Mouse (Mus musculus): ENCODE measurements around the gene Pappa2. TPM values are rescaled to one million over a fixed set of nuclear protein-coding genes. Genes with fewer than 3 reads are reported as not detected.

Gene Pappa2
- 0.01 and 0.08 TPM in 2 replicates for polyA plus RNA-seq (2015; fragmentation: Nextera tagmentation; extraction: Ambion mirVana)

- H3K4me1 ChIP-seq (replicated peaks), result no peaks in the 10 kb centered on the region
- ATAC-seq (ENCODE audit: insufficient read depth), result no peak
- H3K9ac ChIP-seq, result no peak within 1 kb of the TSS
- no peaks in the 10 kb centered on the region for H3K27me3 ChIP-seq
- no peak within 1 kb of the TSS for H3K27ac ChIP-seq (replicated peaks)
- no peak within 1 kb of the TSS for H3K4me2 ChIP-seq
- H3K4me3 ChIP-seq (replicated peaks), result no peak within 1 kb of the TSS
- no peaks in the 10 kb centered on the region for H3K9me3 ChIP-seq (replicated peaks)
- H3K36me3 ChIP-seq (replicated peaks), result no peaks in the 10 kb centered on the region
- 16% methylated on average over 1 of the region's 1 CpGs for WGBS (ENCODE audit: insufficient replicate concordance)
These were observed at the start of gene Pappa2 for GRCm38 (mm10) chr1:158980390-158980789. Gene Pappa2 (minus strand): TSS chr1:158980490.

DNA sequence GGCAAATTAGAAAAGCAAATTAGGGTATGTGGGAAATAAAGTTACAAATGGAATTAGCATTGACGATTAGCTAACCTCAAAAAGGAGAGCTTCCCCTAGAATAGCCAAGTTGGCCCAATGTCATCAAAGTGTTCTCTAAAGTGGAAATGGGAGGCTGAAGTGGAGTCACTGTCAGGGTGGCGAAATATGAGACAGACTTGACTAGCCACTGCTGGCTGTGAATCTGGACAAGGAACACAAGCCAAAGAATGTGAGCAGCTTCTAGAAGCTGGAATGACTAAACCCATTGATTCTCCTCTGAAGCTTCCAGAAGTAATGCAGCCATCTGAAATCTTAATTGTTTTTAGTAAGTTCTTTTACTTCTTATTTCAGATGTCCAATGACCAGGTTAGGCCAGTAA, 48.8 kb upstream of the Pappa2 start:
- Histone ChIP-seq H3K9me3 (replicated peaks) (no peaks in the 10 kb centered on the region), H3K4me2 (no peak overlapping the region), H3K9ac (no peak overlapping the region), H3K4me1 (replicated peaks) (no peaks in the 10 kb centered on the region), H3K27ac (replicated peaks) (no peak overlapping the region), H3K36me3 (replicated peaks) (no peaks in the 10 kb centered on the region), H3K4me3 (replicated peaks) (no peak overlapping the region), H3K27me3 (no peaks in the 10 kb centered on the region)
- WGBS (ENCODE audit: insufficient replicate concordance), result 56% methylated on average over 2 of the region's 2 CpGs
- no peak for ATAC-seq (ENCODE audit: insufficient read depth)

DNA sequence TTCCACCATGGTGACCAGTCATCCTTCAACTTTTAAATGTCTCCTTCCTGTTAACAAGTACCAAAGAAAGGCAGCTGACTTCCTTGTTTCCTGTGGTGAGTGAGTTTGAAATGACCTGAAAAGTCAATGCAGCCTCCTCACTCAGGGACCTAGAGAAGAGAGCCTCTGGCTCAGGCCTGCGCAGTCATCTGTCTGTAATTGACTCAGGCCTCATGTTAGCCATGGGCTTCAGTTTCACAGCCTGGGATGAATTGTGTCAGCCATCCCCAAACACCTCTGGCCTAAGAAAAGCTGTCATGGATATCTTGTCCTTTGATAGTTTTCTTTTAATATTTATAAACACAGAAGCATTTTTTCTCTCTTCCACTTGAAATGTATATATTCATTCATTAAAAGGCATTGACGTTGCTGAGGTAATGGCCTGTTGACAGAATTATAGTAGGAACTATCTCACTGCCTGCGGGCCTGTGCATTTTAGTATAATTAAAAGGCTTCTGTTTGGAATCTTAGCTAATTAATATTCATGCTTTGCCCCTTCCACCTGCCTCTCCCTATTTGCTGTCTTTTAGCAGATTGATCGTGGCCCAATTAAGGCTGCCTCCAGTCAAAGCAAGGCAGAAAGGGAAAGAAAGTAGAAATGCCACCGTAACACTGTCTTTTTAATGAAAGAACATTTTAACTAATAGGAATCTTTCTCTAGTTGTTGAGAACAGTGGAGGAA, 34.8 kb upstream of the Pappa2 start:
- H3K27me3 ChIP-seq, result no peaks in the 10 kb centered on the region
- H3K4me1 ChIP-seq (replicated peaks), result no peaks in the 10 kb centered on the region
- no peak overlapping the region for H3K27ac ChIP-seq (replicated peaks)
- ATAC-seq (ENCODE audit: insufficient read depth), result no peak
- no peak overlapping the region for H3K4me2 ChIP-seq
- 59% methylated on average over 5 of the region's 5 CpGs for whole genome bisulfite sequencing (ENCODE audit: insufficient replicate concordance)
- H3K4me3 ChIP-seq (replicated peaks), result no peak overlapping the region
- no peaks in the 10 kb centered on the region for H3K36me3 ChIP-seq (replicated peaks)
- no peaks in the 10 kb centered on the region for H3K9me3 ChIP-seq (replicated peaks)
- no peak overlapping the region for H3K9ac ChIP-seq

DNA sequence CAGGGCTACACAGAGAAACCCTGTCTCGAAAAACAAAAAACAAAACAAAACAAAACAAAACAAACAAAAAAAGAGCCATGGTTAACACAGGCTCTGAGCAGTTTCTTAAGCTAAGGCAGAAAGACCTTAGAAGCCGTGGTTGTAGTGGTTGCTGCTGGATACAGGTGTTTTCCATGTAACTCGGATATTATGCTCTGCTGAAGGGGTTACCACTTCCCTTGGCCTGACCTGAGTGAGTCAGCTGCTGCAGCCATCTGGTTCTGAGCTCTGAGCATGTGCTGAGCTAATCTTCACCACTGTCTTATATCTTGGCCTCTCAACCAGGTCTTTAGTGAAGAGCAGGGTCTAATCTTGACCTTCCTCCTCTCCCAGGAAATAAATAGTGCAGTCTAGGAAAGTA, 6.8 kb upstream of the Pappa2 start:
- WGBS (ENCODE audit: insufficient replicate concordance), result 46% methylated on average over 3 of the region's 3 CpGs
- H3K9ac ChIP-seq, result no peak overlapping the region
- no peaks in the 10 kb centered on the region for H3K9me3 ChIP-seq (replicated peaks)
- H3K36me3 ChIP-seq (replicated peaks), result no peaks in the 10 kb centered on the region
- no peaks in the 10 kb centered on the region for H3K27me3 ChIP-seq
- no peak for ATAC-seq (ENCODE audit: insufficient read depth)
- H3K4me1 ChIP-seq (replicated peaks), result no peaks in the 10 kb centered on the region
- H3K4me3 ChIP-seq (replicated peaks), result no peak overlapping the region
- no peak overlapping the region for H3K4me2 ChIP-seq
- no peak overlapping the region for H3K27ac ChIP-seq (replicated peaks)

DNA sequence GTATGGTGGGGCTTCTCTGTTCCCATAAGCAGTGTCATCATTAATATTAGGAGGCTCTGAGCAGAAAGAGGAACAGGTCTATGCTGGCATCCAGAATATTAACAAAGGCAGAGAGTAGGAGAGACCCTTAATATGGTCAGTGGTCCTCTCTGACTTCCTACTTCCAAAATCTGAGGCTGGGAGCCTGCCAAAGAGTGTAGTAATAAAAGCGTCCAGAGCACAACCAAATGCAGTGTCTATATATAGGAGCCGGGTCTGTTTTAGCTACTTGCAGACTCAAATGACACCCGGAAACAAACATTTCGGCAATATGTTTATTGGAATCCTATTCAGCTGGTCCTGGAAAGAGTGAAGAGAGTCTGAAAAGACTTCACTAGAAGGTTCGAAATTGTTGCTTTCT, 17.9 kb downstream of the Pappa2 start:
- no peak for ATAC-seq (ENCODE audit: insufficient read depth)
- no peaks in the 10 kb centered on the region for H3K9me3 ChIP-seq (replicated peaks)
- no peak overlapping the region for H3K27ac ChIP-seq (replicated peaks)
- no peaks in the 10 kb centered on the region for H3K36me3 ChIP-seq (replicated peaks)
- H3K27me3 ChIP-seq, result no peaks in the 10 kb centered on the region
- 49% methylated on average over 5 of the region's 5 CpGs for WGBS (ENCODE audit: insufficient replicate concordance)
- H3K4me3 ChIP-seq (replicated peaks), result no peak overlapping the region
- H3K9ac ChIP-seq, result no peak overlapping the region
- H3K4me2 ChIP-seq, result no peak overlapping the region
- H3K4me1 ChIP-seq (replicated peaks), result no peaks in the 10 kb centered on the region

GRCm38 (mm10) chr1:158960984-158961383, 19.3 kb downstream of the Pappa2 start:
- ATAC-seq (ENCODE audit: insufficient read depth), result no peak
- no peak overlapping the region for H3K9ac ChIP-seq
- no peaks in the 10 kb centered on the region for H3K9me3 ChIP-seq (replicated peaks)
- H3K27me3 ChIP-seq, result no peaks in the 10 kb centered on the region
- H3K4me3 ChIP-seq (replicated peaks), result no peak overlapping the region
- no peak overlapping the region for H3K27ac ChIP-seq (replicated peaks)
- H3K4me1 ChIP-seq (replicated peaks), result no peaks in the 10 kb centered on the region
- 35% methylated on average over 4 of the region's 4 CpGs for WGBS (ENCODE audit: insufficient replicate concordance)
- no peaks in the 10 kb centered on the region for H3K36me3 ChIP-seq (replicated peaks)
- H3K4me2 ChIP-seq, result no peak overlapping the region

DNA sequence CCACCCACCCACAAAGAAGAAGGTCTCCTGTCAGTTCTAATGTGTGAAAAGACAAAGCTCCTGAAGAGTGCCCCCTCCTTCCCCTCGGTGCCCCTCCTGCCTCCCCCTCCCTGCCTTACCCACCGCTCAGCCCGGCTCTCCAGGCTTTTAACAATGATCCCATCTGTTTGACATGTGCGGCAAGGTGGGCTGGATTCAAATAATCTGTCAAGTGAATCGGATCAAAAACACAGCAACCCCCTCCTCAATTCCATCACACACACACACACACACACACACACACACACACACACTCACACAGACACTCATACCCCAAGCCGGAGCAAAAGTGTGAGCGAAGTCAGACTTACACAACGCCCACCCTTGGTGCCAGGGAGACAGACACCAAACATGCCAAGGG, 19.7 kb downstream of the Pappa2 start:
- WGBS (ENCODE audit: insufficient replicate concordance), result 36% methylated on average over 8 of the region's 8 CpGs
- H3K9me3 ChIP-seq (replicated peaks), result no peaks in the 10 kb centered on the region
- H3K27me3 ChIP-seq, result no peaks in the 10 kb centered on the region
- no peak for ATAC-seq (ENCODE audit: insufficient read depth)
- no peak overlapping the region for H3K27ac ChIP-seq (replicated peaks)
- H3K36me3 ChIP-seq (replicated peaks), result no peaks in the 10 kb centered on the region
- no peak overlapping the region for H3K4me2 ChIP-seq
- H3K9ac ChIP-seq, result no peak overlapping the region
- no peaks in the 10 kb centered on the region for H3K4me1 ChIP-seq (replicated peaks)
- no peak overlapping the region for H3K4me3 ChIP-seq (replicated peaks)

DNA sequence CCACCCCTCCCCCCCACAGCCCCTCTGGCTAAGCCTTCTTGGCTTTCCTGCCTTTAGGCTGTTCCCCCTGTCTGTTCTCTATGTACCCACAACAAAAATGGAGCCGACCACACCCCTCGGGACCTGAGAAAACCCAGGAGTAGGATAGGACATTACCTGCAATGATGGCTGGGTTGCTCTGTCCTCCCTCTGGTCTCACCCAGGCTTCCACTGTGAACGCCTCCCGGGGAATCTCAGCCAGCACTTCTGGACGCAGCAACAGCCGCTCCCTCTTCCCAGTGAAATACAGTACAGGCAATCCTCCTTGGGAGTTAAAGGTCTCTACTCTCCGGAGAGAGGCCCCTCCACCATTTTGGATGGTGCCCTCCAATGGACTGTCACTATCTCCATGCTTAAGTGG, 23.9 kb downstream of the Pappa2 start:
- H3K9ac ChIP-seq, result no peak overlapping the region
- 73% methylated on average over 7 of the region's 7 CpGs for WGBS (ENCODE audit: insufficient replicate concordance)
- H3K36me3 ChIP-seq (replicated peaks), result no peaks in the 10 kb centered on the region
- no peak overlapping the region for H3K4me2 ChIP-seq
- H3K27ac ChIP-seq (replicated peaks), result no peak overlapping the region
- no peaks in the 10 kb centered on the region for H3K27me3 ChIP-seq
- no peaks in the 10 kb centered on the region for H3K9me3 ChIP-seq (replicated peaks)
- ATAC-seq (ENCODE audit: insufficient read depth), result no peak
- no peaks in the 10 kb centered on the region for H3K4me1 ChIP-seq (replicated peaks)
- H3K4me3 ChIP-seq (replicated peaks), result no peak overlapping the region

GRCm38 (mm10) chr1:158954785-158955184, 25.5 kb downstream of the Pappa2 start:
- Histone ChIP-seq H3K27ac (replicated peaks) (no peak overlapping the region), H3K36me3 (replicated peaks) (no peaks in the 10 kb centered on the region), H3K4me1 (replicated peaks) (no peaks in the 10 kb centered on the region), H3K9ac (no peak overlapping the region), H3K4me3 (replicated peaks) (no peak overlapping the region), H3K4me2 (no peak overlapping the region), H3K9me3 (replicated peaks) (no peaks in the 10 kb centered on the region), H3K27me3 (no peaks in the 10 kb centered on the region)
- no peak for ATAC-seq (ENCODE audit: insufficient read depth)
- WGBS (ENCODE audit: insufficient replicate concordance), result 45% methylated on average over 6 of the region's 6 CpGs

- H3K9me3 ChIP-seq (replicated peaks), result no peaks in the 10 kb centered on the region
- no peaks in the 10 kb centered on the region for H3K27me3 ChIP-seq
- no peak overlapping the region for H3K9ac ChIP-seq
- ATAC-seq (ENCODE audit: insufficient read depth), result no peak
- H3K4me1 ChIP-seq (replicated peaks), result no peaks in the 10 kb centered on the region
- H3K27ac ChIP-seq (replicated peaks), result no peak overlapping the region
- H3K4me3 ChIP-seq (replicated peaks), result no peak overlapping the region
- WGBS (ENCODE audit: insufficient replicate concordance), result 26% methylated on average over 6 of the region's 6 CpGs
- no peaks in the 10 kb centered on the region for H3K36me3 ChIP-seq (replicated peaks)
- H3K4me2 ChIP-seq, result no peak overlapping the region
These were observed 26.6 kb downstream of the Pappa2 start for GRCm38 (mm10) chr1:158953479-158954207.

DNA sequence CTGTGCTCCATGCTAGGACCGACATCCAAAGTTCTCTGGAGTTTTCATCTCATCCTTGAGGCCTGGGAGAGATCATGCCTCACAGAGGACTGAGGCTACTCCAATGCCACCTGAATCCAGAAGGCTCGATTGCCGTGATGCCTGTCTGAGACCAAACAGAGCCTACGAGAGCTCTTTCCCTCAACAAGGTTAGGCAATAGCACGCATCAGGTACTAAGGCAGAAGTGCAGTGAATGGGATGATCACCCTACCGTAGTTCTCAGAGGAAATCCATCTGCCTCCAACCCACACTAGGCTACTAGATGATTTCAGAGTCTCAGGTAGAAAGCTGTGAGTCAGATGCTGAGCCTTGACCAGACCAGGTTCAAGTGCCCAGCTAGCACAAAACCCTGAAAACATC, 31.2 kb downstream of the Pappa2 start:
- Histone ChIP-seq H3K27ac (replicated peaks) (no peak overlapping the region), H3K4me3 (replicated peaks) (no peak overlapping the region), H3K36me3 (replicated peaks) (no peaks in the 10 kb centered on the region), H3K9me3 (replicated peaks) (no peaks in the 10 kb centered on the region), H3K4me2 (no peak overlapping the region), H3K27me3 (no peaks in the 10 kb centered on the region), H3K9ac (no peak overlapping the region), H3K4me1 (replicated peaks) (no peaks in the 10 kb centered on the region)
- ATAC-seq (ENCODE audit: insufficient read depth), result no peak
- WGBS (ENCODE audit: insufficient replicate concordance), result 65% methylated on average over 6 of the region's 6 CpGs

All from liver, embryonic 15.5 days (tissue).